Mouse (Mus musculus) Patski (cell line): ENCODE data around the gene Rab3il1. TPM values are rescaled to one million over a fixed set of nuclear protein-coding genes. Genes with fewer than 3 reads are reported as not detected.

ENCODE experiments used
- ATAC-seq: fragments of 100-300 bp; one replicate; pipeline ENCODE4 v1.8.0; 2021
- CTCF ChIA-PET: fragments of 350-600 bp; sonication (Branson Sonifier 250); formaldehyde crosslinking; loops from one replicate; lab custom pipeline; 2022; ENCODE audit warnings: inconsistent platforms; lab: Charles Lee
- POLR2A ChIA-PET: fragments of 350-600 bp; sonication (Branson Sonifier 250); formaldehyde crosslinking; loops from one replicate; lab custom pipeline; 2022; ENCODE audit warnings: antibody characterized with exemption, inconsistent platforms; lab: Charles Lee
- DNase-seq: peaks from one replicate; pipeline ENCODE4 v3.0.0-alpha.2; 2011; ENCODE audit warnings: low read depth, low spot score
- H3K27me3 ChIP-seq: fragments of 371-371 bp; one replicate; pipeline ENCODE4 v1.5.1; 2021
- CTCF ChIP-seq: fragments of 100-300 bp; IDR thresholded peaks from one replicate; pipeline ENCODE4 v1.5.1; 2021
- in situ Hi-C: fragments of 300-500 bp; cut with MboI; formaldehyde crosslinking; loops from 3 replicates; pipeline ENCODE4 v1.11.1; 2018; ENCODE audit warnings: low pct_unique_long_range_greater_than_20kb, mixed read lengths
- polyA plus RNA-seq: library from polyadenylated mRNA; unstranded; gene quantifications from one replicate; pipeline ENCODE4 v1.2.3, GENCODE M21; 2021

Rab3il1 gene
- polyA plus RNA-seq, 1 experiment from 2014 or later = 0.71 TPM

- no peak for DNase-seq
- TF ChIP-seq CTCF = no peak
- POLR2A ChIA-PET = interaction anchor here (0.5 to 1.5 kb wide), 3 partner anchors 19 to 190 kb away, joined by 3 to 4 read pairs (median 3); no protein-coding TSS in a partner anchor
- CTCF ChIA-PET = interaction anchor here (1.3 kb wide), 1 partner anchor 29 kb away, joined by 3 read pairs; no protein-coding TSS in a partner anchor
- in situ Hi-C loops = loop anchor here (5.0 kb wide), 2 partner anchors 34 to 199 kb away; partner anchors contain the start of genes Fen1 and Tmem258
- H3K27me3 ChIP-seq = no peaks in the 10 kb centered on the region
- ATAC-seq = no peak
These were observed 2.2 kb downstream of the Rab3il1 start for GRCm38 (mm10) chr19:10003696-10004095.

DNA sequence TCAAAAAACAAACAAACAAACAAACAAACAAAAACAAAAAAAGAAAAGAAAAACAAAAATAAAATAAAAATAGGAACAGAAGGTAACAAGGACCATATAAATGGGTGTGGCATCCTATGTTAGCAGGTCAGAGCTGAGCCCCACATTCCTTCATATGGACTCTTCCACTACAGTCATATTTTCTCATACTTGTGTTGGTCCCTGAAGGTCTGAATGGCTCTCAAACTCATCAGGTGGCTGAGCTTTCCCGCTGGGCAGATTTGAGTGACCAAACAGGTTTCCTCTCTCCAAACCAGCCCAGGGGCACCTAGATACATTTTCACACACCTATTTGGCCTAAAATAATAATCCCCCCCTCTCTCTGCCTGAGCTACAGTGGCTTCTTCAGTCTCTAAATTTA lies 9.9 kb downstream of the Rab3il1 start:
- H3K27me3 ChIP-seq = no peaks in the 10 kb centered on the region
- ATAC-seq = no peak
- ChIA-PET POLR2A (interaction anchor here (0.6 to 0.7 kb wide), 2 partner anchors 11 to 58 kb away, joined by 3 to 4 read pairs; no protein-coding TSS in a partner anchor), CTCF (interaction anchor here (1.3 to 2.5 kb wide), 3 partner anchors 11 to 28 kb away, joined by 3 to 10 read pairs (median 4); no protein-coding TSS in a partner anchor)
- TF ChIP-seq CTCF = no peak
- in situ Hi-C loops = no loop called here
- DNase-seq = no peak

GRCm38 (mm10) chr19:10012827-10013278 lies 11.4 kb downstream of the Rab3il1 start:
- ChIA-PET POLR2A (no interaction called here), CTCF (interaction anchor here (1.6 to 2.8 kb wide), 3 partner anchors 10 to 22 kb away, joined by 4 to 12 read pairs (median 10); partner anchors contain the start of gene Best1)
- no peak for DNase-seq
- peak; percentile 59 for ATAC-seq
- no peaks in the 10 kb centered on the region for H3K27me3 ChIP-seq
- TF ChIP-seq CTCF = no peak
- in situ Hi-C loops = no loop called here

DNA sequence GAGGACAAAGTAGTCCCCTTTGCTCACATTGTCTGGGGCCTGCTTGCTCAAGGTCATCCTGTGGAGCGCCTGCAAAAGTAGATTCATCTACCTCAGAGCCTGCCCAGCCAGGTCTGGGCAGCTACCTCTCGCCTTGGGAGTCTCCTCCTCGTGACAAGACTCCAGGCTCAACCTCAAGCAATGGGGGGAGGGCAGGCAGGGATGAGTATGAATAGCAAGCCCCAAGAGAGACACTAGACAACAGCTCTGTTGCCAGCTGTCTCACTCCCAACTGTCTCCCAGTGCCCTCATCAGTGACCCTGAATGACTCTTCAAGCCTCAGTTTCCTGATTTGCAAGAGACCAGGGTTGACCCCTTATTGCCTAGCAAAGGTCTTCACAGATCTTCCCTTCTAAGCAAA lies 11.9 kb downstream of the Rab3il1 start:
- ChIA-PET POLR2A (interaction anchor here (0.6 kb wide), 1 partner anchor 92 kb away, joined by 3 read pairs; no protein-coding TSS in a partner anchor), CTCF (interaction anchor here (2.5 to 2.8 kb wide), 2 partner anchors 9 to 13 kb away, joined by 10 to 12 read pairs; partner anchors contain the start of gene Best1)
- in situ Hi-C loops = no loop called here
- ATAC-seq (no peak), DNase-seq (no peak)
- H3K27me3 ChIP-seq = no peaks in the 10 kb centered on the region
- no peak for TF ChIP-seq CTCF

- DNase-seq (no peak), ATAC-seq (no peak)
- in situ Hi-C loops = no loop called here
- POLR2A ChIA-PET = interaction anchor here (0.6 kb wide), 1 partner anchor 92 kb away, joined by 3 read pairs; no protein-coding TSS in a partner anchor
- H3K27me3 ChIP-seq = no peaks in the 10 kb centered on the region
- CTCF ChIA-PET = interaction anchor here (1.7 to 2.8 kb wide), 2 partner anchors 10 to 14 kb away, joined by 7 to 12 read pairs; partner anchors contain the start of gene Best1
- TF ChIP-seq CTCF = no peak
These were observed 12.4 kb downstream of the Rab3il1 start for GRCm38 (mm10) chr19:10013913-10014312.

GRCm38 (mm10) chr19:10014824-10015223 lies 13.4 kb downstream of the Rab3il1 start:
- TF ChIP-seq CTCF = no peak
- H3K27me3 ChIP-seq = no peaks in the 10 kb centered on the region
- ChIA-PET POLR2A (no interaction called here), CTCF (interaction anchor here (1.0 to 2.7 kb wide), 6 partner anchors 9 to 104 kb away, joined by 3 to 10 read pairs (median 4); no protein-coding TSS in a partner anchor)
- in situ Hi-C loops = no loop called here
- DNase-seq (no peak), ATAC-seq (no peak)

- no peak for TF ChIP-seq CTCF
- ATAC-seq = no peak
- H3K27me3 ChIP-seq = no peaks in the 10 kb centered on the region
- ChIA-PET POLR2A (no interaction called here), CTCF (interaction anchor here (1.0 to 2.7 kb wide), 8 partner anchors 8 to 183 kb away, joined by 3 to 10 read pairs (median 4); no protein-coding TSS in a partner anchor)
- DNase-seq = no peak
- in situ Hi-C loops = no loop called here
These were observed 14.0 kb downstream of the Rab3il1 start for GRCm38 (mm10) chr19:10015442-10015841.

- in situ Hi-C loops = no loop called here
- ATAC-seq (no peak), DNase-seq (no peak)
- TF ChIP-seq CTCF = no peak
- no peaks in the 10 kb centered on the region for H3K27me3 ChIP-seq
- POLR2A ChIA-PET = no interaction called here
- CTCF ChIA-PET = interaction anchor here (1.1 to 2.7 kb wide), 6 partner anchors 10 to 183 kb away, joined by 3 to 10 read pairs (median 4); no protein-coding TSS in a partner anchor
These were observed 14.7 kb downstream of the Rab3il1 start for GRCm38 (mm10) chr19:10016151-10016550.

DNA sequence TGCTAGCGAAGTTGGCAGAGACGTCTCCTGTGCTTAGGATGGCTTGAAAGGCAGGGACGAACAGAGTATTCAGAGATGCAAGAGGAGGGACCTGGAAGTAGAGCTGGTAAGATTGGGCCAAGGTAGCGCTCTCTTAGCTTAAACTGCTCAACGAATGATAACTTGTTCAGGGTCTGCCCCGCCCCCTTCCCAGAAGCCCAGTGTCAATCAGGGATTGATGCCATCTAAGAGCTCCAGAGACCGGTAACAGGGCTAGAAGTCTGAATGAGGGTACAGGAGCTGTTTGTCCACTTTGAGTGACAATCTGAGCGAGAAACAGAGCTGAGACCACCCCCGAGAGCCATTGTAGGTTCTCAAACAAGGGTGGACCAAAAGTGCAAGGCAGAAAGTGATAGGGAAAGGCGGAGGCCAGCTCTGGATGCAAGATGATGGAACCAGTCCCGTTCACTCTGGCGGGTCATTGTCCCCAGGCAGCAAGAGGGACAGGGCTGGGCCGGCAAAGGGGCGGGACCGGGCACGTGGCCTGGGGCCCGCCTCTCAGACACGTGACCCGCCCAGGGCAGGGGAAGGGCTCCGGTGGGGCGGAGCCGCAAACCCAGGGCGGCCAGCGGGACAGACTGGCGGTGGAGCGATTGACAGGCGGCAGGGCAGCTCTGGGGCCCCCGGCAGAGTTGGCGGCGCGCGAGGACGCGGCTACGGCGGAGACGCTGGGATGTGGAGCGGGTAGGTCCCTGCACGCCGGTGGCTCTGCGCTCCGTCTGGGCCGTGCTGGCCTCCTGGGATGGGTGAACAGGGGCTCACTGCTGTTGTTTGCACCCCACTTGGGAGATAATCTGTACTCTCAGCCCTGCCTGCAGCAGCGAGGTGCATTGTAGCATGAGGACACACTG lies 16.4 kb downstream of the Rab3il1 start:
- CTCF ChIA-PET = interaction anchor here (1.2 to 4.1 kb wide), 6 partner anchors 10 to 181 kb away, joined by 4 to 19 read pairs (median 6); partner anchors contain the start of gene Best1
- no peak for ATAC-seq

DNA sequence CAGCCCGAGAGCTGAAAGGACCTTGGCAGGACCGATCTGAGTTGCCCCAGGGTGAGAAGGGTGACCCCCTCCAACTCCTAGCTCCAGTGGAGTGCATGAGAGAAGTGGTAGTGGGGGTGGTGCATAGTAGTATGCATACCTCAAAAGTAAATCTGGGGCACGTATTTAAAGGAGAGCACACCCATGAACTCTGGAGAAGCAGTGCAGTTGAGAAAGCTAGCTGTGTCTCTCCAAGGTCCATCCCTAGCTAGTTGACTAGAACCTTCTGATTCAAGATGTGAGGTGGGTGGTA lies 17.0 kb downstream of the Rab3il1 start:
- ChIA-PET CTCF (interaction anchor here (0.9 to 4.1 kb wide), 7 partner anchors 11 to 27 kb away, joined by 3 to 19 read pairs (median 5); partner anchors contain the start of gene Best1), POLR2A (no interaction called here)
- no peak for DNase-seq
- no peaks in the 10 kb centered on the region for H3K27me3 ChIP-seq
- no peak for TF ChIP-seq CTCF
- in situ Hi-C loops = no loop called here
- ATAC-seq = no peak

More for the DNA sequence above, 16.4 kb downstream of the Rab3il1 start:
- POLR2A ChIA-PET = no interaction called here
- TF ChIP-seq CTCF = no peak
- H3K27me3 ChIP-seq = no peaks in the 10 kb centered on the region
- in situ Hi-C loops = no loop called here
- DNase-seq = no peak
